Comparison of ENCODE assay signal across 25 mouse cellular contexts in genomic region chr2:105219664-105220063, GRCm38 (mm10). TPM values are rescaled to one million over a fixed set of nuclear protein-coding genes. Genes with fewer than 3 reads are reported as not detected.
DNase-seq lines count a peak whose midpoint lies in the region; ATAC-seq lines count a peak whose summit lies in the region.
"Had no signal": no experiment of that assay in that cellular context is flagged by ENCODE, and none has a peak within 500 bp of the region (broad histone marks: within the 10 kb centered on the region; RNA-seq: fewer than 3 reads in every experiment).

No protein-coding gene starts in this region.

- no peaks in the 10 kb centered on the region; the same call in 1 of the 2 replicates for H3K4me1 ChIP-seq in midbrain, embryonic 11.5 days (ENCODE audit: control insufficient read depth, insufficient read depth, low read length)

- no peaks in the 10 kb centered on the region for H3K9me3 ChIP-seq in midbrain, embryonic 11.5 days (ENCODE audit: control insufficient read depth, low read length)
- H3K9me3 ChIP-seq: embryonic facial prominence, embryonic 13.5 days; embryonic facial prominence, embryonic 15.5 days; forebrain, embryonic 10.5 days; forebrain, embryonic 12.5 days had no signal

- WGBS in midbrain, embryonic 11.5 days, result 73% methylated on average over 8 of the region's 8 CpGs

- H3K4me2 ChIP-seq in midbrain, embryonic 11.5 days, result no peak overlapping the region
- H3K4me2 ChIP-seq: embryonic facial prominence, embryonic 13.5 days; embryonic facial prominence, embryonic 15.5 days; forebrain, embryonic 12.5 days had no signal

- no peak overlapping the region for H3K9ac ChIP-seq in midbrain, embryonic 11.5 days (ENCODE audit: low read length)
- H3K9ac ChIP-seq: embryonic facial prominence, embryonic 13.5 days; embryonic facial prominence, embryonic 15.5 days; forebrain, embryonic 12.5 days had no signal

- no peaks in the 10 kb centered on the region for H3K36me3 ChIP-seq in midbrain, embryonic 11.5 days (ENCODE audit: control insufficient read depth, insufficient read depth, low read length)
- H3K36me3 ChIP-seq: embryonic facial prominence, embryonic 13.5 days; embryonic facial prominence, embryonic 15.5 days; forebrain, embryonic 10.5 days; forebrain, embryonic 12.5 days had no signal

- intact Hi-C loops in heart, postnatal 14 days (cut with DNase I), result no loop called here

- ATAC-seq in granulocyte monocyte progenitor cell, adult 5-6 weeks (replicated peaks; ENCODE audit: poor library complexity, severe bottlenecking), result peak; percentile 75
- peak; percentile 51 for ATAC-seq in megakaryocyte, adult 5-6 weeks (ENCODE audit: poor library complexity, severe bottlenecking)
- ATAC-seq in midbrain, embryonic 11.5 days (ENCODE audit: low FRiP score), result no peak
- ATAC-seq: forebrain, embryonic 14.5 days; forebrain, embryonic 16.5 days had no signal

- no peak overlapping the region for H3K27ac ChIP-seq in midbrain, embryonic 11.5 days (ENCODE audit: low read depth, low read length)
- H3K27ac ChIP-seq: embryonic facial prominence, embryonic 13.5 days; embryonic facial prominence, embryonic 15.5 days; forebrain, embryonic 10.5 days; forebrain, embryonic 12.5 days had no signal

- DNase-seq in MEL-GATA-1-ER (ENCODE audit: extremely low read depth, low read depth), result peak; percentile 73
- no peak for DNase-seq in heart, postnatal 14 days
- DNase-seq in thymus, postnatal 4 days, result no peak
- no peak for DNase-seq in right cerebral cortex, postnatal 10 days (ENCODE audit: low spot score in 2 of 2)
- no peak for DNase-seq in midbrain, embryonic 11.5 days (ENCODE audit: low spot score, missing footprints)
- DNase-seq: adrenal gland, adult 2 months; adrenal gland, postnatal 10 days; adrenal gland, postnatal 25 days; cerebellum, adult 11-12 months; cerebellum, adult 2 months; cerebellum, adult 9-10 months; cerebellum, postnatal 10 days; cerebellum, postnatal 25 days; embryo, embryonic 11 days had no signal

- H3K27me3 ChIP-seq in midbrain, embryonic 11.5 days (ENCODE audit: control insufficient read depth, insufficient read depth, low read length), result peaks cover under 1% of the 10 kb centered on the region; the same call in 1 of the 2 replicates

- no peak overlapping the region for H3K4me3 ChIP-seq in midbrain, embryonic 11.5 days (ENCODE audit: low read depth, low read length)
- H3K4me3 ChIP-seq: embryonic facial prominence, embryonic 13.5 days; embryonic facial prominence, embryonic 15.5 days; erythroblast, embryonic 14.5 days; forebrain, embryonic 10.5 days; forebrain, embryonic 12.5 days had no signal

RNA-seq across cellular contexts. Expression of gene Them7, which starts 4.5 kb away (rescaled TPM):
- 3.6 and 5.5 TPM in 2 replicates for total RNA-seq in granulocyte monocyte progenitor cell, adult 5-6 weeks (2014; fragmentation: Nextera tagmentation)
- total RNA-seq in granulocyte monocyte progenitor cell, adult 5-6 weeks (2017), result 2.1 and 3.3 TPM in 2 replicates
- total RNA-seq in megakaryocyte, adult 5-6 weeks (2015), result 0.65 TPM in 1 of 2 replicates, not detected in the other
- total RNA-seq in megakaryocyte, adult 5-6 weeks (2017), result 0.81 TPM in 1 of 2 replicates, not detected in the other
- total RNA-seq in heart, postnatal 14 days (2021), result 1 to 10 TPM; 1.4 to 1.6 TPM
- polyA plus RNA-seq in midbrain, embryonic 11.5 days (2014; fragmentation: Nextera tagmentation; extraction: Ambion mirVana), result 0.16 and 0.17 TPM in 2 replicates
- total RNA-seq: ES-E14 had no signal
- polyA plus RNA-seq: C2C12; erythroblast, embryonic 14.5 days; forebrain, embryonic 12.5 days; forebrain, embryonic 14.5 days; forebrain, embryonic 16.5 days had no signal
